Mouse (Mus musculus): ENCODE measurements around the gene Cox5b. TPM values are rescaled to one million over a fixed set of nuclear protein-coding genes. Genes with fewer than 3 reads are reported as not detected.

Gene Cox5b
- total RNA-seq, 1 experiment from 2014 or later, result 136 TPM

DNA sequence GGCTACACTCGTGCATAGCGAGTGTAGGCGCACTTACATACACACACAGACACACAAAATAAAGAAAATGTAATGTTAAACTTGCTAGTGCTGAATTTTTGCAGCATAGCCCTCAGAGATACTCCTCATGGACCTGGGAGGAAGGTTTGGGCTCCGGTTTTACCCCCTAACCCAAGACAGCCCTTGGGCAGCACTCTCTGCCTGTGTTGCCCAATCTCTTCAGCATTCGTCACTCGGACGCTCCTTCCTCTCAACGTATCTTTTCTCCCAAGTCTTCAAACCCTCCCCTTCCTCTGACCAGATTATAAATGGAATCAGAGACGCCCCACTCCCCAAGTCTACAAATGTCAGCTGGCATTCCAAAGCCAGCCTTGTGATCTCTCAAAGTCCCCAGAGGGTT lies 51.8 kb downstream of the Cox5b start:
- ATAC-seq (ENCODE audit: extremely low read depth, insufficient number of reproducible peaks, low FRiP score, poor library complexity, severe bottlenecking), result no peak

Other genes with a start within 250 kb of the Cox5b start
- 13.0 and 14.9 TPM in 2 replicates for gene Lman2l, start 246.2 kb upstream of the Cox5b start, total RNA-seq (2017)
- 15.6 and 15.8 TPM in 2 replicates for gene Cnnm4, start 219.8 kb upstream of the Cox5b start, total RNA-seq (2017)
- 16.2 and 20.8 TPM in 2 replicates for gene Cnnm3, start 179.6 kb upstream of the Cox5b start, total RNA-seq (2017)
- gene Ankrd23, start 154.6 kb upstream of the Cox5b start, total RNA-seq (2017), result 18.6 and 20.3 TPM in 2 replicates
- not detected in 2 replicates for gene Gm42417, start 152.0 kb upstream of the Cox5b start, total RNA-seq (2017)
- gene Ankrd39, start 144.0 kb upstream of the Cox5b start, total RNA-seq (2017), result 11.8 and 12.2 TPM in 2 replicates
- gene Sema4c, start 133.1 kb upstream of the Cox5b start, total RNA-seq (2017), result 0.25 TPM in 1 of 2 replicates, not detected in the other
- not detected in 2 replicates for gene Fam178b, start 8.3 kb upstream of the Cox5b start, total RNA-seq (2017)
- gene 4933424G06Rik, start 18.7 kb downstream of the Cox5b start, total RNA-seq (2017), result not detected in 2 replicates
- 53.7 and 59.8 TPM in 2 replicates for gene Actr1b, start 23.0 kb downstream of the Cox5b start, total RNA-seq (2017)
- gene Zap70, start 70.3 kb downstream of the Cox5b start, total RNA-seq (2017), result 7.1 and 12.8 TPM in 2 replicates

Data from neutrophil, adult 5-6 weeks (primary cell).